Mouse (Mus musculus) C2C12 (cell line): ENCODE measurements at regions not wholly inside any gene's neighbourhood (a gene's known extent, or its start where the extent isn't known, plus 50 kb on each side); places are given as distances from the start of the nearest gene placed in this dataset.

Source experiments
- CEBPB ChIP-seq: IDR thresholded peaks from one replicate; pipeline ENCODE4 v1.6.1; 2011; ENCODE audit warnings: low read depth, mild to moderate bottlenecking, control low read depth, moderate library complexity
- CTCF ChIP-seq: IDR thresholded peaks from one replicate; pipeline ENCODE4 v1.5.1; 2011; ENCODE audit not compliant: control insufficient read depth, insufficient read depth, insufficient read length
- USF1 ChIP-seq: IDR thresholded peaks from one replicate; pipeline ENCODE4 v1.6.1; 2011; ENCODE audit warnings: low read depth, mild to moderate bottlenecking, control low read depth, moderate library complexity

DNA sequence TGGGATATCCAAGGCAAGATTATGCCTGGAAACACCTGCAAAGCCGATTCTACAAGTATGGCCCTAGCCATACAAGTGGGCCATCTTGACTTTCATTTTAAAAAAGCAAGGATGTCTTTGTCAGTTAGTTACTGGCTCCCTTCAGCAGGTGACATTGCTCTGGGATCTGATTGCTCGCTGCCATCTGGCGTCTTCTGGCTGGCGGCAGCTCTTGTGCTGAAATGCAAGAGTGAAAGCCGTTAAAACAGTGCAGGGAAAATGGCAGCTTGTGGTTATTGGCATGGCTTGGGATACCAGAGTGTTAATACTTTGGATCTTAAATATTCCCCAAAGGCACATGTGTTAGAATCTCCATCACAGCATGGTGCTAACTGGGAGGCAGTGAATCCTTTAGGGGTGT, 105.0 kb upstream of the Ly86 start:
- TF ChIP-seq CEBPB = no peak
- no peak for TF ChIP-seq CTCF
- no peak for TF ChIP-seq USF1
